Mouse (Mus musculus): ENCODE data around the gene Cnot9. TPM values are rescaled to one million over a fixed set of nuclear protein-coding genes. Genes with fewer than 3 reads are reported as not detected.

Gene Cnot9
- total RNA-seq, 2 experiments from 2014 or later: 37.2 to 38.1 TPM

Other genes with a start within 250 kb of the Cnot9 start
- not detected for gene Gpbar1, start 227.5 kb upstream of the Cnot9 start, total RNA-seq (2021)
- gene Aamp, start 221.3 kb upstream of the Cnot9 start, total RNA-seq (2021): 100 to 1,000 TPM; 141 to 158 TPM
- 100 to 1,000 TPM; 125 to 130 TPM for gene Pnkd, start 221.1 kb upstream of the Cnot9 start, total RNA-seq (2021)
- gene Tmbim1, start 200.4 kb upstream of the Cnot9 start, total RNA-seq (2021): 10 to 100 TPM; 10.5 to 11.6 TPM
- gene Catip, start 143.9 kb upstream of the Cnot9 start, total RNA-seq (2021): 1 to 10 TPM; 1.2 to 1.7 TPM
- 1 to 10 TPM; 2.0 to 3.0 TPM for gene Slc11a1, start 130.9 kb upstream of the Cnot9 start, total RNA-seq (2021)
- 10 to 100 TPM; 23.8 to 27.2 TPM for gene Ctdsp1, start 114.5 kb upstream of the Cnot9 start, total RNA-seq (2021)
- gene Vil1, start 96.7 kb upstream of the Cnot9 start, total RNA-seq (2021): 1 to 10 TPM in 1 of 2 experiments, under 1 TPM in 1; 0.31 to 1.2 TPM
- 10 to 100 TPM; 15.1 to 17.3 TPM for gene Plcd4, start 36.8 kb downstream of the Cnot9 start, total RNA-seq (2021)
- 10 to 100 TPM; 18.1 to 21.9 TPM for gene Usp37, start 38.2 kb downstream of the Cnot9 start, total RNA-seq (2021)
- gene Zfp142, start 82.2 kb downstream of the Cnot9 start, total RNA-seq (2021): 10 to 100 TPM; 24.8 TPM
- gene Bcs1l, start 82.2 kb downstream of the Cnot9 start, total RNA-seq (2021): 10 to 100 TPM; 20.6 to 21.5 TPM
- gene Rnf25, start 95.3 kb downstream of the Cnot9 start, total RNA-seq (2021): 10 to 100 TPM; 48.9 to 60.6 TPM
- 10 to 100 TPM in 1 of 2 experiments, 1 to 10 TPM in 1; 8.4 to 11.4 TPM for gene Stk36, start 95.4 kb downstream of the Cnot9 start, total RNA-seq (2021)
- 10 to 100 TPM; 30.7 to 31.7 TPM for gene Ttll4, start 155.7 kb downstream of the Cnot9 start, total RNA-seq (2021)
- 1 to 10 TPM in 1 of 2 experiments, under 1 TPM in 1; 0.33 to 1.6 TPM for gene Cyp27a1, start 207.5 kb downstream of the Cnot9 start, total RNA-seq (2021)
- not detected for gene Prkag3, start 243.2 kb downstream of the Cnot9 start, total RNA-seq (2021)

All from layer of hippocampus, postnatal 10 days (tissue).